Mouse (Mus musculus): ENCODE data around the gene Msi2.

The Msi2 gene

DNA sequence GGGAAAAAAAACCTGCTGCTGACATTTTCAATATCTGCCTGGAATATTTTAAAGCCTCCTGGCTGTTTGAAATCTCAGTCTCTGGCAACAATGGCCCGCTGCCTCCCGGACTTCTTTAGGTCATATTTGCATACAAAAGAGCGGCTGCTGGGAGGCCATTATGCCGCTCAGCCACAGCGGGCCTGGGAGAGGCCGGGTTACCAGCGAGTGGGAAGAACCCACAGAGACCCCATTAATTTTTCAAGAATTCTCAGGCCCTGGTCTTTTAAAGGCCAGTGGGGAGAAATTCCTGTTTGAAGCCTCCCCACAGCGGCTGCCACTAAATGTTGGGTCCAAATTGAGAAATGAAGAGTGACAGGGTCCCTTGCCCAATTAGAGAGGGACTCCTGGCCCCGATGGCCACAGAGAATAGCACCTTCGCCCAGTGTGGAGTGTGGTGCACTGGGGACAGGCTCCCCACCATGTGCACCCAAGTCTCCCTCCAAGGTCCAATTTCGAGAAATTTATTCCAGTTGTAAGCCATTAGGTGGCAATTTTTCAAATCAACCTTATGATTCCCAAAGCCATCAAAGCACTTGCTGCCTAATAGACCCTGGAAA is 183.9 kb downstream of the Msi2 start:
- no peak for DNase-seq

DNA sequence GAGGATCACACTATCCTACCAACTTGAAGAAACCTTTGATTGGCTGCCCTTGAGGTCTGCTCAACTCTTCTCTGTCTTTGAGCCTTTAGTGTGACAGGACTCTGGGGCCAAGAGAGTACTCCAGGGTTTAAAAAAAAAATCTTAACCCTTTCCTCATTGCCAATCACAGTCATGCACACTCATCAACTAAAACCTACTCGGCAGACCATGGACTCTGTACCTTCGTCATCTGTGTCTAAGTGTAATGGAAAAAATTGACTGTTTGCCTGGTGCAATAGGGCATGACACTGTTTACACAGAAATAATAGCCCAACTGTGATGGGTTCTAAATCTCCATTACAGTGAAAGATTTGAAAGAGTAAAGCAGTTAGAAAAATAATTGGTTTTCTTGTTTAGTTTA is 186.3 kb downstream of the Msi2 start:
- no peak for DNase-seq

DNA sequence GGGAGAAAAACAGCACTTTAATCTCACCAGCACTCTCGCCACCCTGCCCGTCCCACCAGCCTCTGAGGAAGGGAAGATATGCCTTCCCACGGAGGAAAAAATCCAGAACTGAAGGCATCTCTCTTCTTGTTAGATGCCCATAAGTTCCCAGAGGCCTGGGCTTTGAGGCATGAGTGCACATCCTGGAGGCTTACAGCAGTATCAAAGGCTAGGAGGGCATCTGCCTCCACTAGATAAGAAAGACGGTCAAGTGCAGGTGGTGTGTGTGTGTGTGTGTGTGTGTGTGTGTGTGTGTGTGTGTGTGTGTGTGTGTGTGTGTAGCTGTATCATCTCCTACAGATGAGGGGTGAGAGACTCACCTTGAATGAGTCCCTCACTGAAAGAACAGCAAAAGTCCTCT is 188.3 kb downstream of the Msi2 start:
- DNase-seq = no peak

DNA sequence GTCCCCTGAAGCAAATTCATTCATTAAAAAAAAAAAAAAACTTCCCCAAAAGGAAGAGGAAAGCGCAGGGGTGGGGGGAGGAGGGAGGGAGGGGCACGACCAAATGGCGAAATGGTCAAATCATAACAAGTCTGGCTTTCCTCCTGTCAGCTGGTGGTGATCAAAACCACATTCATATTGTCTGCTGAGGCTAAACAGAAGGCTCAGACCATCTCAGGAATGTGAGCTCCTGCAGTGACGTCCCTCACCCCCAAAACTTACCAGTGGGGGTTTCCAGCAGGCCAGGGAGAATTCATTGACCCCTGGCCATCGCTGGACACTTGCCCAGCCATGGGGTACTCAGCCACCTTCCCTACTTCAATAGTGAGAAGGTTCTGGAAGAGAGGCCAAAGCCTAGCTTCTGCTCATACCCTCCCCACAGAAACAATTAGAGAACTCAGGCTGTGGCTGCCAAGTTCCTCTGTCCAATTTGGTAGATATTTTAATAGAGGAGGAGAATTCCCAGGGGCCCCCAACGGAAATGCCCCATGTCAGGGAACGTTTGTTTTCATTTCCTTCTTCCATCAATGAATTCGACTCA is 189.7 kb downstream of the Msi2 start:
- DNase-seq = no peak

DNA sequence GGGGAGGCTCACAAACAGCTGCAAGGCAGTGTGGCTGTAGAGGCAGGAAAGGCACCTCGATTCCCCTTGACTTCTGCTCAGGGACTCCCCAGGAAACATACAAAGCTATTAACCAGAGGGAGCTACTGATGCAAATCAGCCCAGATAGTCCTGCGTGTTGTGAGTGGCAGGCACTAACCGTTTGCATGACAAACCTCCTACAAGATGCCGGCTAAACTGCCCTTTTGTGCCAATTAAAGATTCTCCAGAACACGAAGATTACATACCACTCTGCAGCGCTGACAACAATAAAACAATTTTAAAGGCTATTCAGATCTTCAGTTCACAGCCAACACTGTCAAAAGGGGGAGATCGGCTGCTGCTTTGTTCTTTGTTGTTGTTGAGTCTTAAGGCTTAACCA is 191.6 kb downstream of the Msi2 start:
- no peak for DNase-seq

DNA sequence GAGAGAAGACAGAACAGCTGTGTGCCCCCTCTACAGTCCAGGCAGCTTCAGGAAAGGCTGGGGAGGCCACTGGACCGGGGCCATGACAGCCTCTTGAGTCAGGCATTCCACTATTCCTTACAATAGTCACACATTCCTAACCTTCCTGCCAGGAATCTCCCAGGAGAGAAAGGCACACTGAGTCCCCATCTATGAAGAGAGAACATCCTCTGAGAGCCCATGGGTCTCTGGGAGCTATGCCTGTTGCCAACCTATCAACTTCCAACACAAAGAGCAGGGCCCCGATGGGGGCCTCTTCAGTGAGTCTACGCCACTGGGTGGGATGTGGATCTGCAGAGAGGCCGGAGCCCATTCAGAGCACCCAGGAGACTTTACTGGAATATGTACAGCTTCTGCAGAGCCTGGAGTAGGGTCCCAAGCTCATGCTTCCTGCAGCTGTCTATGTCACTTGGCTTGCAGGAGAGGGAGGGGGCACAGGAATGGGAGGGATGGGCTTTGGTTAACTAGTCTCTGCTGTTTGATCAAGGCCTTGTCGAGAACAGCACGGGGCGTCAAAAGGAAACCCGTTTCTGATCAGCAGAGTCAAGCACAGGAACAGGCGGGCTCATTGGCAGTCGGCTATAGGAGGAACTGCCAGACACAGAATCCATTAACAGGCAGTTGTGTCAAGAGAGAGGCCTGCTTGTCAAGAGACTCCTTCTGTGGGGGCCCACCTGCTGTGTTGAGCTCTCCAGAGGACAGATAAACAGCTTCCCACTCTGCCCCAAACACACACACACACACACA is 193.3 kb downstream of the Msi2 start:
- no peak for DNase-seq

DNA sequence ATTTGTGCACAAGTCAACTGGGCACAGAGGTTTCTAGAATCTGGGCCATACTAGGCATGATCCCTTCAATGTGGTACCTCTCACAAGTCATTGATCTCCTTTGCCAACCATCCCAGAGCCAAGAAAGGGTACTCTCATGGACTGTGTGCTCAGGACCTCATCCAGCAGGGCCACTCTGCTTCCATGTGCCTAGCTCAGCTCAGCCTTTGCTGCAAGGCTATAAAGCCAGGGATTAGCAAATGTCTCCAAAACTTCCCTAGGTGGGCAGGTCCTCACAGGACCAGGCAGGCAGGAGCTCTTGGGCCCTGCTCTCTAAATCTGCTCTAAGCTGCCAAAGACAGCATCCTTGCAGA is 193.9 kb downstream of the Msi2 start:
- DNase-seq = no peak

DNA sequence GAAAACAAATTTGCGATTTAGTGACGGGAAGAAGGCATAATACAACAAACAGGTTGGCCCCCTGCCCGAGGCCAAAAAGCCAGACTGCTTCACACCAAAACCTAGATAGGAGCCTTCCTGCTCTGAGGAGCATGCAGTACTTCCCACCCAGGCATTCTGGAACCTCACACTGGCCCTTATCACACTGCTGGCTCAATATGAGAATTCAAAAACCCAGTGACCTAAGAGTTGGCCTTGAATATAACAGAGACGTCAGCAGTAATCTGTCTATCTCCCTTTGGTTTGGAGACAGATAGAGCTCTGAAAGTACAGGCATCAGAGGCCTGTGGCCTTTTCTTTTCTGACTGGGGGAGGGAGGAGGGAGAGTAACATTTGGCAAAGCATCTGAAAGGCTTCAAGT is 194.4 kb downstream of the Msi2 start:
- no peak for DNase-seq

DNA sequence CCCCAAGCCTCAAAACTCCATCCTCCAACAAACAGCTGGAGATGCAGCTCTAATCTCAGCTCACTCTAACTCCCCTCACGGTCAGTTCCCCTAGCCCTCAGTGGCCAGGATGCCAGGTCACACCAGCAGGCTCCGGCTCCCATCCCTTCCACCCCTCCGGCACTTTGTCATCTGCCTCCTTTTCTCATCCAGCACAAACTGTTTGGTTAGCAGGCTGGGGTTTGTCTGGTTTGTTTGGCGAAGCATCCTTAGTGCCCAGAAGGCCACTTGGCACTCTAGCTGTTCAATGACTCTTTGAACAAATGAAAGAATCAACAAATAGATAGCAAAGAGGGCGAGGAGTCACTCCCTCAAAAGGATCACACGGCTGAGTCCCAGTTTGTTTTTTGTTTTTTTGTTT is 194.8 kb downstream of the Msi2 start:
- DNase-seq = no peak

DNA sequence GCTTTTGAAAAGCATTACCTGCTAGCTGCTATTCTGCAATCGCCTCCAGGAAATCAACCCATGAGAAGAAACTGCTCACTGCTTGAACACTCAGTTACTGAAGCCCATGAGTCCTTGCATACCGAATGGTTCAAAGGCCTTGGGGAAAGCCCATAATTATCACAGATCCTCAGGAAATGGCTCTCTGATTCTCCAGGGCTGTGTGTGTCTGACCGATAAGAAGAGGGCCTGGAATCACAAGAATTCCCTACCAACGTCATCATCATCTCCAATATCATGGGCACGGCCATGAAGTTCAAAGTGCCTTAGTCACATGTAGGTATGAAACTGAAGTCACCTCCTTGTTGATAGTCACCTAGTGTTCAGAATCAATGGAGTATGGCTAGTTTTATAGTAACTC is 196.2 kb downstream of the Msi2 start:
- DNase-seq = no peak

DNA sequence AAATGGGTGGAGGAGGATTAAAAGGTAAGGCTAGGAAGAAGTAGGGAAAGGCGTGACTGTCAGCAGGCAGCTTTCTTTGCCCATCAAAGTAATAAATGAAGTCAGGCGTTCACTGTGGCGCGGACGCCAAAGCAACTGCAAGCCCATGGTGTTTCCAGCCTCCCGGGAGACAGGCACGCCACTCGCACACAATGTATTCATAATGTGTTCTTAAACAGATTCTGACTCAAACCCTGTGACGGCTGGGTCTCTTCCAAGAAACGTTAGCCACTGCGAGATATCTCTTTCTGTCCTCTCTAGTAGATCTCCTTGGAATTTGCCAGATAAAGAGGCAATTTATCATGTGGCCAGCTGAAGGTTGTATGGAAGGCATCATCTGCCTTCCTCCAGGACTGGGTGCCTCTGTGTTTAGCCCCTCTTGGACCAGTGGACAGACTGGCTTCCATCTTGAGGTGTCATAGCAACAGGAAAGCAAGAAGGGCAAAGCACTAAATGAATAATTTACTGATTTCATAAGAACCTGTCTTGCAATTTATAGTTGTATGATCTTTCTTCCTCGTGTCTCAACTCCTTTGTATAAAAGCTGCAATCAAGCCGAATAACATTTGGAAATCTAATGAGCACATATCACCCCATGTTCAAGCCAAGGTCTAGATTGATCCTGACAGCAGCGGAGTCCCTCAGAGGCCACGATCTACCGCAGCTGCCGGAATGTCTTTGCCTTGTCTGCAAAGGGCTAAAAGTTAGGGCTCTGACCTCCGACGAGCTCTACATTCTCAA is 197.2 kb downstream of the Msi2 start:
- no peak for DNase-seq

DNA sequence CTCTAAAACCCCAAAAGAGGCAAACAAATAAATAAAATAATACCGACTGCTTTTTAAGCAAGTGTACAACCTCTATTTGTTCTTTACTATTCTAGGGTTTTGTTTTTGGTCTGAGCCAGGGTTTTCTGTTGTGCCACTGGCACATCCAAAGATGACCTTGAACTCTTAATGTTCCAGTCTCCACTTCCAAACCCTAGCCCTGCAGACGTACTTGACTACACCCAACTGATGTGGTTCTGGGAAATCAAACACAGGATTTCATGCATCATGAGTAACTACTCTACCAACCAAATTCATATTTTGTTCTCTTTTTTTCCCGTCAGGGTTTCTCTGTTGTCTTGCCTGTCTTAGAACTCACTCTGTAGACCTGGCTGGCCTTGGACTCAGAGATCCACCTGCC is 200.0 kb downstream of the Msi2 start:
- DNase-seq = no peak

DNA sequence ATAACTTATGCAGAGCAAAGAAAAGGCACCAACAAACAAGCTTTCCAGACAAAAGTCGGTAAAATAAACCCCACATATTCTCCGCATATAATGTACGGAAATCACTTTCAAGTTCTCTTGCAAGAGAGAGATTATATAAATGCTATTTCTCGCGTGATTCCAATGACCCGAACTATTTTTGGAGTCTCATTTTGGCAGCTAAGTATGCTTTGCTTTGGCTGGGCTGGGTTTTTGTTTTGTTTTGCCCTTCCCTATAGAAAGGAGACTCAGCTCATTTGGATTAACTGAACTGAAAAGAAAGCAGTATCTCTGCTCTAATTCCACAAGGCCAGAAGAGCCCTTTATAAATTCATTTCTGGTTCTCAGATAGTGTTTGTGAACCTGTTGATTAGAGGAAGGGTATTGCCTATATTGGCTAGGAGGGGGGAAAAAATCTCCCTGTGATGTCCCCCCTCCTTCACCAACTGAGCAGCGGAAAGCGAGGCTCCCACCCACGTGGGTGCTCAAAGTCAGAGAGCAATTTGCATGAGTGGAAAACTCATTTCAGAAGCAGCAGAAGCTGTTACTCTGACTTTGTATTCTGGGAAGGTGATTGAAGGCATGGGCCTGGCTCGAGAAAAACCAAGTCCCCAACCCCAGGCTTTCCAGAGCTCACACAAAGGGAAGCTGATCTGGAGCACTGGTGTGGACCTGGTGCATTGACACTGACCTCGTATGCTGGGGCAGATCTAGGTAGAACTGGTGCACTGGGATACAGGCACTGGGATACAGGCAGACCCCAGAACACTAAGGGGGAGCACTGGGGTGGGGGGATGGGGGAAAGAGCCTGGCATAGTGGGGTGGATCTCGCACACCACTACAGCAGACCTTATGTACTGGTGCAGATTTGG is 201.5 kb downstream of the Msi2 start:
- DNase-seq = no peak

DNA sequence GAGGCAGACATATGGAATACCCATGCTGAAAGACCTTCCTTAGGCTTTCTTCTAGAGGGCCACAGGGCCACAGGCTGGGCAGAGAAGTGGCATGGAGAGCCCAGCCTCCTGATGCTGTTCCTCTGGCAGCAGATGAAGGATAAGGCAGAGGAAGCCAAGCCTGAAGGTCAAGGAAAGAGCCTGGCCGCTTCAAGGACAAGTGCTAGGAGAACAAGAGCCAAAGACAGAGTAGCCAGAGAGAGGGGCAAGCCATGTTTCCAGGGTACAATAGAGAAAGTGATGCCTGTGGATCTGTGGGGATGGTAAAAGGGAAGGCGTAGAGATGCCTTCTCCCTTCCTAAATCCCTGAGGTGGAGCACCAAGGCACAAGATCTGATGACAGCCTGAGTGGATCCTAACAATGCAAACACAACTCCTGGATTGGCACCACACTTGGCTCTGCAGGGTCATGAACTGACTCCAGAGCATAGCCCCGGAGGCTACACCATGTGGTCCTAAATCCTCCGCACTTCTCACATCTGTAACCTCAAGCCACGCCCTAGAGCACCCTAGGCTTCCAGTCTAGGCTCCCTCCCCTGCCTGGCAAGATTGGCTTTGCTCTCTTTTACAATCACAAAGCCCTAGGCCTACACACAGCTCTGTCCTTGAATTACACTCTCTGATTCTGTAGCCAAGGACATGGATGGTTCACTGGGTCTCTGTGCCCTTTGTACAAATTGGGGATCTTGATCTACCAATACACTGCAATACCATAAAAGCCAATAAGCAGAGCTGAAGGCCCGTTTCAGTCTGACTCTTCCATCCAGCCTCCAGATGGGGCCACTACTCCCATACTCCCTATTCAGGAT is 202.4 kb downstream of the Msi2 start:
- no peak for DNase-seq

DNA sequence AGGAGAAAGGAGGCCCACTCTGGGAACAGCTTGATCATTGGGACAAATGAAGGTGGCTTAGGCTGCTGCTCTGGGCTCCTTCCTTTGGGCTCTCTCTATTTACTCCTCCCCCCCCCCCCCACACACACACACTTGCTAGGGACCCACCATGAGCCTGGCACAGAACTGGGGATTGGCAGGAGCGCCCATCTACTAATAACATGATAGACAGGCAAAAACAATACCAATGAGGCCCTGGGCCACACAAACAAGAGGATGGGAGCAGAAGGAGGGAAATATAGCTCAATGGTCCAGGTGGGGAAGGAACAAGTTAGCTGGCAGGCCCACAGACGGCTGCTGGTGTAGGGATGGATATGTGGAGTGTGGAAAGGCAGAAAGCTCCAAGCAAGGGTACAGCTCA is 203.0 kb downstream of the Msi2 start:
- DNase-seq = no peak

DNA sequence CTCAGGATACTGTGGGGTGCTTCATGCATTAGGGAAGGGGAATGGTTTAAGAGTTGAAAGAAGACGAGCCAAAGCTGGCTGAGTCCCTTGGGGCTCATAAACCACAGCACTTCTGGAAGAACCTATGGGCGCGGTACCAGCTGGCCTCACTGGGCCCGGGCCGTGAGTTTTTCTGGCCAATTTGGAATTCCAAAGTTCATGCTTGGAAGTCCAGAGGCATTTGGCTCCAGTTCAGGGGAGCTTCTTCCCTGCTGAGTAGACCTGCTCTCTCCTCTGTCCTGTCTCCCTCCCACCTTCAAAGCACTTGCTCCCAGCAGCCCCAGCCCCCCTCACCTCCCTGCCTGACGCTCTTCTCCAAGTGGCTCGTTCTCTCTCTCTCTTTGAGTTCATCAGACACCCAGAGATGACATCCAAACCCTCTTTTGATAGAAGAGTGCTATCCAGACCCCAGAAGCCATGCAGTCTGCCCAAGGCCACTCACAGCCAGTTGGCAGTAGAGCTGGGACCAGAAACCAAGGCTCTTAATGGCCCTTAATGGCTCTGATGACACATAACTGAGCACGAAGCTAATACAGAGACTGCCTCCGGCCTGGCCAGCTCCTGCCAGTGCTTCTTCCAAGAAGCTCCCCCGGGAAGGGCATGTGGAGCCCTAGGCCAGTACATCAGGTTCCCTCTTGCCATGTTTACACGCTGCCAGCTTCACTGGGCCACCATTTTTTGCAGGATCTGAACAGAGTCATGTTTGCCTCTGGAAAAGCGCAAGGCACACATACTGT is 204.0 kb downstream of the Msi2 start:
- no peak for DNase-seq

DNA sequence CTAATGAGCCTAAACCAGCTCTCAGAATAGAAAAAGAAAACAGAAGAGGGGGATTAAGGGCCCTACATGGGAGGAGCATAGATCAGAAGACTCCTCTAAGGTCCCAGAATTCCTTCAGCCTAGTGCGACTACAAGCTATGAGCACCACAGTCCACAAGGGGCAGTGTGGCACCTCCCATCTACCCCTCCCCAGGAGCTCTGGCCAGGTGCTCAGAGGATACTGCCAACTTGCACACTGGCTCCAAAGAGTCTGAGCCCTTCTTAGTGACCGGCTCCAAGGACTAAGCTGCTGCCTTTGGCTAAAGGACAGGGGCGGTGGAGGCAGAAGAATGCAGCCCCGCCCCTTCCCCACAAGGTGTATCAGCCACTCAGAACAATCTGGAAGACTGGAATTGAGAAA is 205.7 kb downstream of the Msi2 start:
- DNase-seq = peak; percentile 67

DNA sequence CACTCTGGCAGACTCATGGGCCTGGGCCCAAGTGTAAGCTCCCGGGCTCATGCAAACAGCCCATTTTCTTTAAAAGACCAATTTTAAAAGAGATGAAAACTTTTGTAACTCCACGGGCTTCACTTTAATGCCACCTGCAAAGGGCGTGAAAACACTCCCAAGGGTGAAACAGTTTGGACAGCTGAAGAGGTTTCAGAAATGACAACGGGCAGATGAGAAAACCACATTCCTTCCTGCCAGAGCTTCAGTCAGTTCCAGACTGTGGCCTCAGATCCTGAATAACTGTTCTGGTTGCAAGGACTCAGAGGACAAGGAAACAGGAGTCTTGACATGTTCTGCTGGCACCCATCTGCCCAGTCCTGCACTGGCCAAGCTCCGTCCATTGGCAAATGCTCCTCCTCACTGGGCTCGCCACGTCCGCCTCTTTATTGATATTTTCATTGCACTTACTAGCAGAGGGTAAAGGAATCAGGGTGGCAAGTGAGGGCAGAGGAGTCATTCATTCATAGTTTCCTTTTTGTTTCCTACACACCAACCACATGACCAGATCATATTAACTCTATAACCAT is 207.9 kb downstream of the Msi2 start:
- DNase-seq = no peak

DNA sequence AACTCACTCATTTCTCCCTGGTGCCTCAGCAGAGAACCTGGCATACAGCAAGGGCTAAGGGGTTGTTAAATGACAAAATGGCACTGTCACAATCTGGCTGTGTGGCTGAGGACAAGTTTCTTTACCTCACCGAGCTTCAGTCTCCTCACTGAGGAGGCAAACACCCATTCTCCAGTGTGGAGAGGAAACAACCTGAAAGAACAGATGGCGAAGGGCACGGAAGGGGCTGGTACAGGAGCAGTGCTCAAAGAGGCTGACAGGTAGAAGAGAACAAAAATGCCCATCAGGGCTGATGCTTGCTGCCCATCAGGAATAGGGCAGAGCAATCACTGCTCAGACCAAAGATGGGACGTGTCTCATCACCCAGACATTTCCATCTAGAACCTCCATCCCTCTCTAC is 208.8 kb downstream of the Msi2 start:
- DNase-seq = no peak

DNA sequence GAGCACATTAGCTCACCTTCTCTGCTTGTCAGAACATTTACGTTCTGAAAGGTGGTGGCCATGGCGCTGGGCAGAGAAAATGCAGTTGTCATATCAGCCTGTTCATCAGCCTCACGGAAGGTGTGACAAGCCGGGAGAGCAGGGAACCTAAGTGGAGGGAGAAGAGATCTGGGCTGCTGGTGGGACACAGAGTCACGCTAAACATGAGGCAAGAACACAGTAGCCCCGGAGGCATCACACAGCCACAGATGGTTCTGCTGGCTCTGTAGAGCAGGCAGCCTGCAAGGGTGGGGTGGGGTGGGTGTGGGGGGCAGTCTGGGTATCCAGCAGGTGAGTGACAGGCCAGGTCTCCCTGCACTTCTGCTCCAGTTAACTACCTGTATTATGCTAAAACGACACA is 210.2 kb downstream of the Msi2 start:
- DNase-seq = no peak

Measured in thymus, postnatal 25 days (tissue).